ENCODE assay signal across 8 mouse cellular contexts in genomic region chr8:128219539-128219938, GRCm38 (mm10).
DNase-seq lines count a peak whose midpoint lies in the region; ATAC-seq lines count a peak whose summit lies in the region.

No protein-coding gene starts in this region.

- H3K27me3 ChIP-seq in embryonic facial prominence, embryonic 14.5 days (replicated peaks; ENCODE audit: control insufficient read depth, insufficient read depth, low read length): no peaks in the 10 kb centered on the region
- peaks cover 10% of the 10 kb centered on the region; the same call in 1 of the 2 replicates for H3K27me3 ChIP-seq in embryonic facial prominence, embryonic 10.5 days (replicated peaks; ENCODE audit: low read depth, poor library complexity, severe bottlenecking)
- no peaks in the 10 kb centered on the region for H3K27me3 ChIP-seq in midbrain, embryonic 14.5 days (ENCODE audit: control insufficient read depth, insufficient read depth, low read length)

- no peaks in the 10 kb centered on the region for H3K36me3 ChIP-seq in embryonic facial prominence, embryonic 14.5 days (ENCODE audit: control insufficient read depth, insufficient read depth, low read length)
- H3K36me3 ChIP-seq in embryonic facial prominence, embryonic 10.5 days (replicated peaks): no peaks in the 10 kb centered on the region
- no peaks in the 10 kb centered on the region for H3K36me3 ChIP-seq in midbrain, embryonic 14.5 days (ENCODE audit: control insufficient read depth, insufficient read depth, low read length)

- H3K9me3 ChIP-seq in embryonic facial prominence, embryonic 14.5 days (ENCODE audit: control insufficient read depth, low read length): no peaks in the 10 kb centered on the region
- H3K9me3 ChIP-seq in embryonic facial prominence, embryonic 10.5 days: no peaks in the 10 kb centered on the region
- H3K9me3 ChIP-seq in midbrain, embryonic 14.5 days (ENCODE audit: control insufficient read depth, low read length): no peaks in the 10 kb centered on the region

- H3K4me2 ChIP-seq in embryonic facial prominence, embryonic 14.5 days (ENCODE audit: low read depth, low read length): no peak overlapping the region
- no peak overlapping the region for H3K4me2 ChIP-seq in midbrain, embryonic 14.5 days (ENCODE audit: low read length)

- no peak for ATAC-seq in embryonic facial prominence, embryonic 14.5 days (ENCODE audit: low read depth)
- no peak for ATAC-seq in midbrain, embryonic 14.5 days (ENCODE audit: low FRiP score, low TSS enrichment)

- H3K27ac ChIP-seq in embryonic facial prominence, embryonic 14.5 days (replicated peaks; ENCODE audit: low read depth, low read length): no peak overlapping the region
- no peak overlapping the region for H3K27ac ChIP-seq in embryonic facial prominence, embryonic 10.5 days (replicated peaks)
- no peak overlapping the region for H3K27ac ChIP-seq in midbrain, embryonic 14.5 days (replicated peaks; ENCODE audit: low read depth, low read length)

- H3K4me1 ChIP-seq in embryonic facial prominence, embryonic 14.5 days (ENCODE audit: control insufficient read depth, insufficient read depth, low read length): peaks cover 6% of the 10 kb centered on the region
- H3K4me1 ChIP-seq in embryonic facial prominence, embryonic 10.5 days: peaks cover 8% of the 10 kb centered on the region; the same call in 1 of the 2 replicates
- H3K4me1 ChIP-seq in midbrain, embryonic 14.5 days (ENCODE audit: control insufficient read depth, insufficient read depth, low read length): no peaks in the 10 kb centered on the region

- intact Hi-C loops in heart, postnatal 25 days (cut with DNase I): loop anchor here (2.0 kb wide), 1 partner anchor 137 kb away; no protein-coding TSS in a partner anchor

- DNase-seq in embryonic facial prominence, embryonic 14.5 days (ENCODE audit: low spot score): peak; percentile 52
- DNase-seq in embryonic facial prominence, embryonic 10.5 days (ENCODE audit: low spot score): no peak
- peak; percentile 79 for DNase-seq in adipocyte (ENCODE audit: low spot score)
- DNase-seq in fibroblast of lung, adult 2 months (ENCODE audit: low read depth): peak; percentile 71
- DNase-seq in heart, postnatal 25 days (ENCODE audit: low spot score): peak; percentile 58
- peak; percentile 73 for DNase-seq in skeletal muscle tissue, adult 2 months (ENCODE audit: low read depth, low spot score)
- no peak for DNase-seq in midbrain, embryonic 14.5 days
- DNase-seq in right cerebral cortex, postnatal 36 days (ENCODE audit: low spot score in 2 of 2): no peak

- no peak overlapping the region for H3K9ac ChIP-seq in embryonic facial prominence, embryonic 14.5 days (ENCODE audit: low read depth, low read length)
- no peak overlapping the region for H3K9ac ChIP-seq in midbrain, embryonic 14.5 days (replicated peaks; ENCODE audit: low read length)

- H3K4me3 ChIP-seq in embryonic facial prominence, embryonic 14.5 days (ENCODE audit: low read depth, low read length): no peak overlapping the region
- no peak overlapping the region for H3K4me3 ChIP-seq in embryonic facial prominence, embryonic 10.5 days
- no peak overlapping the region for H3K4me3 ChIP-seq in midbrain, embryonic 14.5 days (replicated peaks; ENCODE audit: low read depth, low read length)

Comparison
In these comparisons a context has a peak if more than half of its experiments do, and no peak if none do; other contexts are left out.
1. DNase-seq: peak in embryonic facial prominence, embryonic 14.5 days (single experiment), adipocyte (single experiment), fibroblast of lung, adult 2 months (single experiment), heart, postnatal 25 days (single experiment) and skeletal muscle tissue, adult 2 months (single experiment); none in embryonic facial prominence, embryonic 10.5 days (single experiment), midbrain, embryonic 14.5 days (single experiment) and right cerebral cortex, postnatal 36 days (0 of 2).